In genomic region chr4:150283335-150283638, GRCm38 (mm10) we compare ENCODE assay signal across 8 mouse cellular contexts. TPM values are rescaled to one million over a fixed set of nuclear protein-coding genes. Genes with fewer than 3 reads are reported as not detected.
A peak's percentile ranks its signal among the peaks of the same experiment; 100 is the strongest.
DNase-seq lines count a peak whose midpoint lies in the region; ATAC-seq and TF ChIP-seq lines count a peak whose summit lies in the region.

No protein-coding gene starts in this region.

- DNase-seq in cerebellum, adult 2 months = peak; percentile 31 to 35
- DNase-seq in cerebellum, adult 11 months = no peak
- DNase-seq in lung, postnatal 25 days (ENCODE audit: low spot score) = no peak
- DNase-seq in adrenal gland, postnatal 25 days = no peak
- no peak for DNase-seq in spleen, adult 18-20 months

- H3K36me3 ChIP-seq in lung, embryonic 15.5 days = no peaks in the 10 kb centered on the region
- no peaks in the 10 kb centered on the region for H3K36me3 ChIP-seq in intestine, embryonic 16.5 days (ENCODE audit: control insufficient read depth, insufficient read depth, low read length)

- 8% methylated on average over 2 of the region's 2 CpGs for WGBS in cerebellum, adult 2 months
- 20% methylated on average over 2 of the region's 2 CpGs for WGBS in lung, embryonic 15.5 days
- 10% methylated on average over 2 of the region's 2 CpGs for WGBS in intestine, embryonic 16.5 days
- 13% methylated on average over 2 of the region's 2 CpGs for WGBS in olfactory bulb, adult 2 months

- peak overlapping the region; percentile 58 for H3K4me2 ChIP-seq in lung, embryonic 15.5 days
- H3K4me2 ChIP-seq in intestine, embryonic 16.5 days (ENCODE audit: low read depth, low read length) = peak overlapping the region; percentile 66

- TF ChIP-seq CTCF in cerebellum, adult 2 months (IDR thresholded peaks at IDR 0.05; ENCODE audit: borderline replicate concordance, insufficient read depth, low read depth, low read length) = no peak
- TF ChIP-seq CTCF in olfactory bulb, adult 2 months (IDR thresholded peaks at IDR 0.05; ENCODE audit: insufficient read depth, low read depth, low read length) = no peak

- peaks cover 12% of the 10 kb centered on the region for H3K4me1 ChIP-seq in cerebellum, adult 2 months (ENCODE audit: control insufficient read depth, insufficient read depth, low read length)
- H3K4me1 ChIP-seq in lung, embryonic 15.5 days = peaks cover 38% of the 10 kb centered on the region
- peaks cover 12% of the 10 kb centered on the region for H3K4me1 ChIP-seq in intestine, embryonic 16.5 days (ENCODE audit: control insufficient read depth, insufficient read depth, low read length)
- no peaks in the 10 kb centered on the region for H3K4me1 ChIP-seq in olfactory bulb, adult 2 months (ENCODE audit: control insufficient read depth, insufficient read depth, low read length)

- H3K27me3 ChIP-seq in cerebellum, adult 2 months (ENCODE audit: control insufficient read depth, insufficient read depth, low read length) = no peaks in the 10 kb centered on the region
- no peaks in the 10 kb centered on the region for H3K27me3 ChIP-seq in lung, embryonic 15.5 days
- H3K27me3 ChIP-seq in intestine, embryonic 16.5 days (replicated peaks; ENCODE audit: control insufficient read depth, insufficient read depth, low read length) = no peaks in the 10 kb centered on the region

- ATAC-seq in lung, embryonic 15.5 days (ENCODE audit: borderline replicate concordance, extremely low read depth, low FRiP score, low TSS enrichment) = no peak
- no peak for ATAC-seq in intestine, embryonic 16.5 days

- H3K9me3 ChIP-seq in lung, embryonic 15.5 days = no peaks in the 10 kb centered on the region
- no peaks in the 10 kb centered on the region for H3K9me3 ChIP-seq in intestine, embryonic 16.5 days (ENCODE audit: control insufficient read depth, low read length)

- TF ChIP-seq POLR2A in cerebellum, adult 2 months (IDR thresholded peaks at IDR 0.05; ENCODE audit: borderline replicate concordance, insufficient read depth, low read length) = no peak
- TF ChIP-seq POLR2A in olfactory bulb, adult 2 months (IDR thresholded peaks at IDR 0.05; ENCODE audit: insufficient read depth, low read depth, low read length) = no peak

- H3K4me3 ChIP-seq in cerebellum, adult 2 months (replicated peaks; ENCODE audit: insufficient read depth, low read depth, low read length) = peak overlapping the region; percentile 59
- peak overlapping the region; percentile 96 for H3K4me3 ChIP-seq in lung, embryonic 15.5 days
- H3K4me3 ChIP-seq in intestine, embryonic 16.5 days (ENCODE audit: low read length) = peak overlapping the region; percentile 97
- H3K4me3 ChIP-seq in olfactory bulb, adult 2 months (ENCODE audit: insufficient read depth, low read depth, low read length) = peak overlapping the region; percentile 48

- peak overlapping the region; percentile 99; the same call in 1 of the 2 replicates for H3K9ac ChIP-seq in lung, embryonic 15.5 days
- H3K9ac ChIP-seq in intestine, embryonic 16.5 days (ENCODE audit: low read depth, low read length) = peak overlapping the region; percentile 54

- peak overlapping the region; percentile 65 for H3K27ac ChIP-seq in cerebellum, adult 2 months (ENCODE audit: insufficient read depth, low read length)
- H3K27ac ChIP-seq in lung, embryonic 15.5 days = peak overlapping the region; percentile 22; the same call in 1 of the 2 replicates
- no peak overlapping the region for H3K27ac ChIP-seq in intestine, embryonic 16.5 days (ENCODE audit: low read length)
- peak overlapping the region; percentile 49 for H3K27ac ChIP-seq in olfactory bulb, adult 2 months (ENCODE audit: insufficient read depth, low read depth, low read length)

RNA-seq across cellular contexts. Expression of gene Rere, which starts 1.8 kb away (rescaled TPM):
- 69.1 and 73.2 TPM in 2 replicates for polyA plus RNA-seq in cerebellum, adult 2 months (2012; rRNA removed)
- 25.8 and 31.9 TPM in 2 replicates for polyA plus RNA-seq in lung, embryonic 15.5 days (2015; fragmentation: Nextera tagmentation; extraction: Ambion mirVana)
- polyA plus RNA-seq in intestine, embryonic 16.5 days (2015; fragmentation: Nextera tagmentation; extraction: Ambion mirVana) = 20.0 and 22.2 TPM in 2 replicates
- 249 and 288 TPM in 2 replicates for polyA plus RNA-seq in olfactory bulb, adult 2 months (2012; ENCODE audit: insufficient read depth, insufficient read length, low replicate concordance, missing spikeins)
- total RNA-seq in adrenal gland, postnatal 25 days (2021) = 158 and 177 TPM in 2 replicates

RNA-seq across cellular contexts. Expression of gene Eno1, which starts 46.8 kb away (rescaled TPM):
- polyA plus RNA-seq in cerebellum, adult 2 months (2012; rRNA removed) = 918 and 961 TPM in 2 replicates
- 1,793 and 1,844 TPM in 2 replicates for polyA plus RNA-seq in lung, embryonic 15.5 days (2015; fragmentation: Nextera tagmentation; extraction: Ambion mirVana)
- polyA plus RNA-seq in intestine, embryonic 16.5 days (2015; fragmentation: Nextera tagmentation; extraction: Ambion mirVana) = 1,882 and 2,067 TPM in 2 replicates
- 1,081 TPM in 1 of 2 replicates, not detected in the other for polyA plus RNA-seq in olfactory bulb, adult 2 months (2012; ENCODE audit: insufficient read depth, insufficient read length, low replicate concordance, missing spikeins)
- total RNA-seq in adrenal gland, postnatal 25 days (2021) = 428 and 430 TPM in 2 replicates

Comparison
In these comparisons a context has a peak if more than half of its experiments do, and no peak if none do; other contexts are left out.
1. DNase-seq: peak in cerebellum, adult 2 months (2 of 2); none in cerebellum, adult 11 months (single experiment), lung, postnatal 25 days (single experiment), adrenal gland, postnatal 25 days (single experiment) and spleen, adult 18-20 months (0 of 2).
2. Peak in every context shown above with its lines, with median percentiles within 50 percentile points of each other: H3K4me3 ChIP-seq.